Mouse (Mus musculus) skeletal muscle tissue, postnatal 0 days (tissue): ENCODE data around the gene Shcbp1. TPM values are rescaled to one million over a fixed set of nuclear protein-coding genes. Genes with fewer than 3 reads are reported as not detected.

ENCODE experiments used
- polyA plus RNA-seq: library from polyadenylated mRNA; unstranded; fragments of >200 nt; fragmentation: Nextera tagmentation; extraction: Ambion mirVana; gene quantifications from 2 replicates; pipeline ENCODE4 v1.2.1, GENCODE M21; 2015

Gene Shcbp1
- polyA plus RNA-seq = 11.7 and 13.4 TPM in 2 replicates

DNA sequence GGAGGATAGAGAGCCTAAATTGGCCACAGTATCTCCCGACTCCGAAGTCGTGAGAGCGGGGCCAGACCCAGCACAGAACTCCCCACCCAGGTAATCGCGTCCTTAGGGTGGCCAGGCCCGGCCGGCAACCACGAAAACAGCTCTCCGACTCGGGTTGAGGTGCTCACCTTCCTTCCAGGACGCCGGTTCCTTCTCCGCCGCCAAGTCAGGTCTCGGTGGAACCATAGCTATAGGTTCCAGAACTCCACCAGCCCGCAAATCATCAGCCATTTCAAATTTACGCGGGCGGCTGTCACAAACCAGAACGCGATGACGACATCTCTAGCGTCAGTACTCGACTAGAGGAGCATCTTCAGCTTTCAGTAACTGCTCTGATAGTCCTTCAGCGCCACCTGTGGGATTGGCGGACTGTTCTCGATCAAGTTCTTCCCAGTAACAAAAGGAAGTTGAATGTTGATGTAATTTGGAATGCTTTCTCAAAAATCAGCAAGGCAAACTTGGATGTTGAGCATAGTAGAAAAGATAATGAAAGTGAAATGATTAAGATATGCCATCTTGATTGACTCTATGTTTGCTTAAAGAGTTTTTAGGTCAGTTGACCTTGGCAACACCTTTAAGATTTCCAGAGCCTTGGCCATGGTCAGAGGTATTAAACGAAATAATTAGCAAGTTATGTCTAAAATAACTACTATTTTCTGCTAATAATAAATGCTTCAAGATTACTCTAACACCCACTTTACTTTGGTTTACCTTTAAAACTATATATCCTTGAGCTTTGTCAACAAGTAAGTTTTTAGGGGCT is at the start of gene Shcbp1:
Shcbp1 (minus strand) TSS at position 314 of the 802 bp plus-strand sequence.

Other genes with a start within 250 kb of the Shcbp1 start
- 6.6 and 8.0 TPM in 2 replicates for gene Zfp958, start 166.4 kb downstream of the Shcbp1 start, polyA plus RNA-seq